Mouse (Mus musculus) stomach, adult 2 months (tissue): ENCODE measurements around the gene Ces3a. TPM values are rescaled to one million over a fixed set of nuclear protein-coding genes. Genes with fewer than 3 reads are reported as not detected.

Source experiments
- polyA plus RNA-seq: library from polyadenylated mRNA; depleted of rRNA; stranded (reverse); fragments of >200 nt; gene quantifications from 2 replicates; pipeline ENCODE4 v1.2.3, GENCODE M21; 2012; rRNA removed

The Ces3a gene
- polyA plus RNA-seq: 0.31 and 0.63 TPM in 2 replicates

GRCm38 (mm10) chr8:105048371-105048854, at the start of gene Ces3a:
Ces3a (plus strand) TSS chr8:105048601.

GRCm38 (mm10) chr8:105000586-105000985, 47.8 kb upstream of the Ces3a start, which contains the start of gene Ces2h:
Ces2h (plus strand) TSS chr8:105000853.

GRCm38 (mm10) chr8:105083449-105084050, 35.1 kb downstream of the Ces3a start, which contains the start of gene Ces3b:
Ces3b (plus strand) TSS chr8:105083753.

Other genes with a start within 250 kb of the Ces3a start
- 4.8 and 6.6 TPM in 2 replicates for gene Ces2b, start 217.0 kb upstream of the Ces3a start, polyA plus RNA-seq
- 100 and 139 TPM in 2 replicates for gene Ces2c, start 201.5 kb upstream of the Ces3a start, polyA plus RNA-seq
- 1.4 and 3.1 TPM in 2 replicates for gene Ces2e, start 122.3 kb upstream of the Ces3a start, polyA plus RNA-seq
- gene Ces2f, start 101.2 kb upstream of the Ces3a start, polyA plus RNA-seq: 0.35 and 0.48 TPM in 2 replicates
- 27.5 and 41.8 TPM in 2 replicates for gene Ces2g, start 86.9 kb upstream of the Ces3a start, polyA plus RNA-seq
- gene Ces2h, start 47.7 kb upstream of the Ces3a start, polyA plus RNA-seq: not detected in 2 replicates
- not detected in 2 replicates for gene Ces3b, start 35.2 kb downstream of the Ces3a start, polyA plus RNA-seq
- gene Ces4a, start 83.2 kb downstream of the Ces3a start, polyA plus RNA-seq: not detected in 2 replicates
- gene Cbfb, start 122.1 kb downstream of the Ces3a start, polyA plus RNA-seq: 2.1 and 2.3 TPM in 2 replicates
- 13.5 and 13.8 TPM in 2 replicates for gene D230025D16Rik, start 176.5 kb downstream of the Ces3a start, polyA plus RNA-seq
- gene B3gnt9, start 206.6 kb downstream of the Ces3a start, polyA plus RNA-seq: 6.5 and 27.1 TPM in 2 replicates
- gene Tradd, start 216.0 kb downstream of the Ces3a start, polyA plus RNA-seq: 19.5 and 27.4 TPM in 2 replicates
- 7.8 and 13.6 TPM in 2 replicates for gene Fbxl8, start 216.0 kb downstream of the Ces3a start, polyA plus RNA-seq
- 2.3 and 3.6 TPM in 2 replicates for gene Hsf4, start 221.2 kb downstream of the Ces3a start, polyA plus RNA-seq
- gene Nol3, start 227.5 kb downstream of the Ces3a start, polyA plus RNA-seq: 2.9 and 4.1 TPM in 2 replicates
- 2.8 and 3.0 TPM in 2 replicates for gene 4931428F04Rik, start 241.3 kb downstream of the Ces3a start, polyA plus RNA-seq
- 2.9 and 3.6 TPM in 2 replicates for gene Exoc3l, start 247.5 kb downstream of the Ces3a start, polyA plus RNA-seq
- 75.3 and 82.4 TPM in 2 replicates for gene E2f4, start 249.1 kb downstream of the Ces3a start, polyA plus RNA-seq